Mouse (Mus musculus): ENCODE measurements around the gene Taar7d.
"Not testable (repeated sequence)": the region's sequence is repeated elsewhere in the genome, so short reads cannot be mapped to it uniquely, and the experiment has no call there.

Taar7d gene

DNA sequence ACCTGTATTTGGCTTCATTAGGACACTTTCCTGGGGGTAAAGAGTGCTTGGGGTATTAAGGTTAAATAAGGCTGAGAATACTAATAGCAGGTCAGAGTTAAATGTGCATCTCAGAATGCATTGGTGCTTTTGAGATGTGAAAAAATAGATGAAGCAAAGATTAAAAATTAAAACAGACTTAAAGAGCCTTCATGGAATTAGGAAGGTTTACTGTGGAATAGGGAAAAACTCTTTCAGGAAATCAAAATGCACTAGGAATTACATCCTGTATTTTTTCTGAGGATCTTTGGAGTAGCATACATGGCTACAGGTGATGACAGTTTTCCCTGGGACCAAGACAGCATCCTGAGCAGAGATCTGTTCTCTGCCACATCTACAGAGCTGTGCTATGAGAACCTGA lies at the start of gene Taar7d:
Gene Taar7d (plus strand): TSS at position 301 of the 400 bp plus-strand sequence.
- DNase-seq: no peak

DNA sequence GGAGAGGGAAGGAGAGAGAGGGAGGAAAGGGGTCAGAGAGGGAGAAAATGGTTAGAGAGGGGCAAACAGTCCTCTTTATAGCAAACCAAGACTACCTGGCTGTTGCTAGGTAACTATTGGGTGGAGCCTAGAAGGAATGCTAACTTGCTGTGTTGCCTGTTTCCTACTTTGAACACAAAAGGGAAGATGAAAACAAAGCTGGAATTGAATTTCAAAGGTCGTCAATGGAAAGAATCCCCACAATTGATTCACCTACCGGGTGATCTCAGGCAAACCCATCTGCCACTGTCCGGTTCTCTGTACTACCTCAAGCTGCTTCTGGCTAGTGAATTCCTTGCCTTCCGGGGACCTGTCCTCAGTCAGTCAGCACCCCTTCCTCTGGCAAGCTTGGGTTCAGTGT lies 49.1 kb upstream of the Taar7d start:
- no peak for DNase-seq

DNA sequence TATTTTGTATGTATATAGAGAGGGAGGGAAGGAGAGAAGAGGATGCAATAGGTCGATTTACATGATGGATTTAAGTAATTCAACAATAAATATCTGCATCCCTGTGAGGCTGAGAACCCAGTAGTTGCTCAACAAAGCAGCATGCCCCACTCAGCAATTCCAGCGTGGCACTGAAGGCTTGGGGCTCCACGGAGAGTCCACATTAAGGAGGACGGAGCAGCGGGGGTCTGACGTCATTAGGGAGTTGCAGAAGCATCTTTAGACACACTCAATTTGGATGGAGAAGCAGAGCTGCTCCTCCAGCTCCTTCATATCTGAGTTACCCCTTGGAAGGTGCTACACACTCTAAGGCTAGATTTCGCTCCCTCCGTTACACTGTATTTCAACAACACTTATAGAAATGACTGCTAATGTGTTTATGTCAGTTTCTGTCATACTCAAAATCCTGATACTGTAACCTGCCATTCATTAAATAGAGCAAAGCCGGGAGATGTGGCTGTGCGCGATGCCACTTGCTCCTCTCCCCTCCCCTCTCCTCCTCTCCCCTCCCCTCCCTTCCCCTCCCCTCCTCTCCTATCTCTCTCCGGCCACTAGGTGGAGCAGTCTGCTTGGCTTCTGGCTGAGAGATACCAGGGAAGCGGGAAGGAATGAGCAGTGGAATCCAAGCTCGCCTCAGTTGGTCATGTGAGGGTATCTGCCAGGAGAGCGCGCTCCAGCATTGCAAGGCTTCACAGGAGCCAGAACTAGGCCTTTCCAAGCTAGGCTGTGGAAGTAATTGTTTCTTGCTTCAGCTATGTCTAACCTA lies 47.9 kb upstream of the Taar7d start:
- peak; percentile 73 for DNase-seq

DNA sequence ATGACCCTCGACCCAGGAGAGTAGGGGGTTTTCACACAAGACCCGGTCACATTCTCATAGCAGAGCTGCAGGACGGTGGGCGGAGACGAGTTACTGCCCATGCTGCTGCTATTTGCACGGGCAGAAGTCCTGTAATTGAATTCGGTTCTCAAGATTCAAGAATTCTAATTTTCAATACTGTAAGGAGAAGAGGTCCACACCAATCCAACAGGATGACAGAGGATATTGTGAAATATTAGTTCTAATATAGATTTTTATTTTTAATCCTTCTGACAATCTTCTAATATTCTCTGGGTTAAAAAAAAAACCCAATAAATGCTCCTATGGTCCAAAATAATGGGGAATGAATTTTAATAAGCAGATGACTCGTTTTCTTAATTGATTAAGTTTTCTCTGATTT lies 41.5 kb upstream of the Taar7d start, which contains the start of gene Taar6:
Gene Taar6 (minus strand): TSS at position 101 of the 400 bp plus-strand sequence.
- no peak for DNase-seq

DNA sequence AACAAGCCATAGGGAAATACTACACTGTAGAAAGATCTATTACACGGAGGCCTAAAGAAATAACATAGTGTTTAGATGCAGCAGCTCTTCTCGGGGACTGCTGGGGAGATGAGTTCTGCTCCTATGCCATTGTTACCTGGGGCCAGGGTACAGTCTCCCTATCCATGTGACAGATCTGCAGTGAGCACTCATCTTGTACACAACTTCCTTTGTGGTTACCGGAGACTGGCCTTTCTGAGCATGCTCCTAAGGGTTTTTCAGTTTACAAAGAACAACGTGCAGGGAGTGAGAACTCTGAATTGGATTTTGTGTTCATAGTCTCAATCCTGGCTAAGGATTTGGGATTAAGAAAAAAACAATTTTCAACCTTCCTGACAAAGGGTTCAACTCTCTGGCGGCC lies 40.6 kb upstream of the Taar7d start:
- DNase-seq: no peak

DNA sequence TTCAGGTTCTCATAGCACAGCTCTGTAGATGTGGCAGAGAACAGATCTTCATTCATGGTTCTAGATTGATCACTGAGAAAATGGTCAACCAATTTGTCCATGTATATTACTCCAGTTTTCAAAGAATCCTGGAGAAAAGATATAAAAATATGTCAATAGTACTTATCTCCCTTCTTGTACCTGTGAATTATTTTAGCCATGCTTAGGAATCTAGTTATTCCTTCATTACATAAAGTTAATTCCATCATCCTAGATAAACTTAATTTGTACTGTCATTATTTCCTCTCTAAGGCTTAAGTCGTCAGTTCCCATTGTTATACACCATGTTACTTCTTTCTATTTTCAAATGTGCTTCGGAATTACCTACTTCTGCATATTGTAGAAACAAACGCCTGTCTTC lies 33.6 kb upstream of the Taar7d start, which contains the start of gene Taar7a:
Gene Taar7a (minus strand): TSS at position 101 of the 400 bp plus-strand sequence.
- DNase-seq: no peak

DNA sequence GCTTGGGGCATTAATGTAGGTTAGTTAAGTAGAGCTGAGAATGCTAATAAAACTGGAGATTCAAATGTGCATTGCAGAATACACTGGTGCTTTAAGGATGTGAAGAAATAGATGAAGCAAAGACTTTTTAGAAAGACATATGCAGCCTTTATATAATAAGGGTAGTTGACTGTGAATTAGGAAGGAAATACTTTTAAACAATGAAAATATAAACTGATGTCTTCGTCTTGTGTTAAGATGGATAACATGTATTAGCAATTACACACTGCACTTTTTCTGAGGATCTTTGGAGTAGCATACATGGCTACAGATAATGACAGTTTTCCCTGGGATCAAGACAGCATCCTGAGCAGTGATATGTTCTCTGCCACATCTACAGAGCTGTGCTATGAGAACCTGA lies 27.4 kb upstream of the Taar7d start, which contains the start of gene Taar7b:
Gene Taar7b (plus strand): TSS at position 301 of the 400 bp plus-strand sequence.
- DNase-seq: no peak

DNA sequence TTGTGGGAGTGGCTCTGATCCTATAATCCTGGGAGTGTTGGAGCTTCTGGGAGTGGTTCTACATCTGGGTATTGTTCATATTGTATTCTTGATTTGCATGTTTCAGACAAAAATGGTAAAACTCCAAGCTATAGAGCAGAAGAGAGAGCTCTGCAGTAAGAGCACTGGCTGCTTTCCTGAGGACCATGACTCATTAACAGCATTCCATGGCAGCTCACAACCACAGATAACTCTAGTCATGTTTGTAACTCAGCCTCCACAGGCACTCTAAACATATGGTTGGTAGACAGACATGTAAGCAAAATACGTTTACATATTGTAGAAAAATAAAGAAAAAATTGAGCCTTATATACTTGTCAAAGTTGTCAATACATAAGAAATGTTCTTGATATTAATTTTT lies 20.6 kb upstream of the Taar7d start:
- DNase-seq: no peak

DNA sequence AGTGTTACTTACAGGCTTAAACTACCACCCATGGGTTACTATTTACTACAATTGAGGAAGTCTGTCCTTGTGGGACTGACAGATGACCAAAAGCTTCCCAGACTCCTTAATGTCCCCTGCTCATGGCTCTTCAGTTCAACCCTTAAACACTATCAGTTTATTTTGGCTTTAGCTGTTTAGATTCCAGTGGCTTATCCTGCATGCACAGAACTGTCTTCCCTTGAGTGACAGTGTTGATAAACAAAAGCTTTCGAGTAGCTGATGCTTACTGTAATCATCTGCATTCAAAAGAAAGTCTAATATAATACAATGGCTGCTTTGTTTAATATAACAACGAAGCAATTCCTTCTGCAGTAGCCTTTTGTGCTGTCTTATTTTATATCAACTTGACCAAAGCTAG lies 20.0 kb upstream of the Taar7d start:
- no peak for DNase-seq

DNA sequence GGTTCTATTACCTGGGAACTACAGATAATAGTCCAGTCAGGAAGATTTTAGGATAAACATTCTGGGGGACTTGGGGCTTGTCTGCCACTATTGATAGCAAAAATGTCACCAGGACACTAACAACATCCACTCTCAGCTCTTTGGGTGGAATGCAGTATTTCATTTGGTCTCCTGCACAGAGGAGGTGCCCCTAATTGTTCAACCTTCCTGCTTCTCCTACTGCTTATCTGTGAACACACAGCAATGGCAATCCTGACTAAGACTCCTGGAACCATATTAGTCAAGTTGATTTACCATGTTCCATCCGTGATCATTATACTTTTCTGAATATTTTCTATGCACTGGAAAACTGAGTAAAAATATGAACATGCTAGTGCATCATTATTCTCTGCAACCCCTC lies 18.9 kb upstream of the Taar7d start:
- no peak for DNase-seq

DNA sequence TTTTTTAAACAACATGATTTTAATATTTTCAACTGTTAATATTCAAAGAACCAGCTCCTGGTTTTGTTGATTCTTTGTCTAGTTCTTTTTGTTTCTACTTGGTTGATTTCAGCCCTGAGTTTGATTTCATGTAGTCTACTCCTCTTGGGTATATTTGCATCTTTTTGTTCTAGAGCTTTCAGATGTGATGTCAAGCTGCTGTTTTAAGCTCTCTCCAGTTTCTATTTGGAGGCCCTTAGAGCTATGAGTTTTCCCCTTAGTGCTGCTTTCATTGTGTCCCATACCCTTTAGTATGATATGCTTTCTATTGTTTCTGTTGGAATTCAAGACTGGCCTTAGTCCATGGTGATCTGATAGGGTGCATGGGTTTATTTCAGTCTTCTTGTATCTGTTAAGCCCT lies 4.3 kb downstream of the Taar7d start:
- DNase-seq: no peak

DNA sequence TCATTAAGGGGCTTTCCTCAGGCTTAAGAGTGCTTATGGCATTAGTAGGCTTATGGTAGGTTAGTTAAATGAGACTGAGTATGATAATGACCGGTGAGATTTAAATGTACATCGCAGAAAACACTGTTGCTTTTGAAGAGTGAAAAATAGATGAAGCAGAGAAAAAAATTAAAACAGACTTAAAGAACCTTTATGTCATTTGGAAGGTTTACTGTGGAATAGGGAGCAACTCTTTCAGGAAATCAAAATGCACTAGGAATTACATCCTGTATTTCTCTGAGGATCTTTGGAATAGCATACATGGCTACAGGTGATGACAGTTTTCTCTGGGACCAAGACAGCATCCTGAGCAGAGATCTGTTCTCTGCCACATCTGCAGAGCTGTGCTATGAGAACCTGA lies 10.3 kb downstream of the Taar7d start, which contains the start of gene Taar7e:
Gene Taar7e (plus strand): TSS at position 301 of the 400 bp plus-strand sequence.
- no peak for DNase-seq

DNA sequence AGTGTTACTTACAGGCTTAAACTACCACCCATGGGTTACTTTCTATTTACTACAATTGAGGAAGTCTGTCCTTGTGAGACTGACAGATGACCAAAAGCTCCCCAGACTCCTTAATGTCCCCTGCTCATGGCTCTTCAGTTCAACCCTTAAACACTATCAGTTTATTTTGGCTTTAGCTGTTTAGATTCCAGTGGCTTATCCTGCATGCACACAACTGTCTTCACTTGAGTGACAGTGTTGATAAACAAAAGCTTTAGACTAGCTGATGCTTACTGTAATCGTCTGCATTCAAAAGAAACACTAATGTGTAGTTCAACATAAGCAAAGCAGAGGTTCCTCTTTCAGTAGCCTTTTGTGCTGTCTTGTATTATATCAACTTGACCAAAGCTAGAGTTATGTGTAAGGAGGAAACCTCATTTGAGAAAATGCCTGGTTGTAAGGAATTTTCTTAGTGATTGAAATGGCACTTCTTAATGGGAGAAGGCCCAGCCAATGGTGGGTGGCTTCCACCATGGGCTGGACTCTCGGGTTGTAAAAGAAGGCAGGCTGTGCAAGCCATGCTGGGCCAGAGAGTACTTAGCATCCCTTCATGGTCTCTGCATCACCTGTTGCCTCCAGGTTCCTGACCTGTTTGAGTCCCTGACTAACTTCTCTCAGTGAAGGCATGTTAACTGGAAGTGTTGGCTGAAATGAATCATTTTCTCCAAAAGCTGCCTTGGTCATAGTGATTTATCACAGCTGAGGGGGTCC lies 13.3 kb downstream of the Taar7d start:
- no peak for DNase-seq

DNA sequence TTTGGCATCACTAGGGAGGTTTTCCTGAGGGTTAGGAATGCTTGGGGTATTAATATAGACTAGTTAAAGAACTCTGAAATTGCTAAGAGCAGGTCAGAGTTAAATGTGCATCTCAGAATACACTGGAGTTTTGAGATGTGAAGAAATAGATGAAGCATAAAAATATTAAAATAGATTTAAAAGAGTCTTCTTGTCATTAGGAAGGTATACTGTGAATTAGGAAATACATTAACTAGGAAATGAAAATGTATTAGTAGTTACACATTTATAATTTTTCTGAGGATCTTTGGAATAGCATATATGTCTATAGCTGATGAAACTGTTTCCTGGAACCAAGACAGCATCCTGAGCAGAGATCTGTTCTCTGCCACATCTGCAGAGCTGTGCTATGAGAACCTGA lies 22.2 kb downstream of the Taar7d start, which contains the start of gene Taar7f:
Gene Taar7f (plus strand): TSS at position 301 of the 400 bp plus-strand sequence.
- no peak for DNase-seq

DNA sequence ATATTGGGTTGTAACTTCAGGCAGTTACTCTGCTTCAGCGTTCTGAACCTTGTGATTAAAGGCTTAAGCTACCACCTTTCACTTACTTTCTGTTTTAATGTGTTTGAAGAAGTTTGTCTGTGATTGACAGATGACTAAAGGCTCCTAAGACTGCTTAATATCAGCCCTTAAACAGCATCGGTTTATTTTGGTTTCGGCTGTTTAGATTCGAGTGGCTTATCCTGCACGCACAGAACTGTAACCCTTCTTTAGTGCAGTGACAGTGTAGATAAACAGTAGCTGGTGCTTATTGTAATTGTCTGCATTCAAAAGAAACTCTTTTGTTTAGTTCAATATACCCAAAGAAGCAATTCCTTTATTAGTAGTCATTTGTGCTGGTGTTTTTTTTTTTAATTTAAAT lies 25.0 kb downstream of the Taar7d start:
- no peak for DNase-seq

DNA sequence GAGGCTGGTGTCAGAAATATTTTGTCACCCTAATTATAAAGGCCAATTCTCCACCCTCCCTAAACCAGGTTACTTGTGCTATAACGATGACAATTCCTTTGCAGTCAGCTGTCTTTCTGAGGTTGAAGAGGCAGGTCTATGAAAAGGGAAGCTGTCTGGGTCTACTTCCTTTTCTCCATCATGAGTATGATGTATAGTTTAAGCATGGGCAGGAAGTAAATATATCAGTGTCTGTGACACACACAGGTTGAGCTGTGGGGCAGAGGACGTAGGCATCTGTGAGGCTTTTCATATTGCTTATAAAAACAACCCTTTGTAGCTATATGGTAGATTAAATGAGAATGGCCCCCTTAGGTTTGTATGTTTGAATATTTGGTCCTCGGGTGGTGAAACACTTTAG lies 32.0 kb downstream of the Taar7d start:
- no peak for DNase-seq

DNA sequence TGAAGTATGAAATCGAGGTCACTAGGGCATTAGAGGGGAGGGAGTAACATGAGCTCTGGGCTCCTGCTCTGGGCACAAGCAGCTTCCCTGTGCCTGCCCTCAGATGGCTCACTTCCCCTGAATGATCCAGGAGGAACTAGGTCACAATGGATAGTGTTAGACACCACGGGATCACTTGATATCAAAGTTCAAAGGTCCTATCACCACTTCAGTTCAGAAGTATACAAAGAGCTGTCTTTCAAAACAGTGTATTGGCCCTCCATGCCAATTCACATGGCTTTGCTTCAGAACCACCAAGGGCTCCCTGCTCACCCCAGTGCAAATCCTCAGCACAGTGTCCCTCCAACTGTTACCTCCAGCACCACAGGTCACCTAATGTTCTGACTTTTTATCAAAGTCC lies 47.7 kb downstream of the Taar7d start:
- DNase-seq: not testable (repeated sequence)

DNA sequence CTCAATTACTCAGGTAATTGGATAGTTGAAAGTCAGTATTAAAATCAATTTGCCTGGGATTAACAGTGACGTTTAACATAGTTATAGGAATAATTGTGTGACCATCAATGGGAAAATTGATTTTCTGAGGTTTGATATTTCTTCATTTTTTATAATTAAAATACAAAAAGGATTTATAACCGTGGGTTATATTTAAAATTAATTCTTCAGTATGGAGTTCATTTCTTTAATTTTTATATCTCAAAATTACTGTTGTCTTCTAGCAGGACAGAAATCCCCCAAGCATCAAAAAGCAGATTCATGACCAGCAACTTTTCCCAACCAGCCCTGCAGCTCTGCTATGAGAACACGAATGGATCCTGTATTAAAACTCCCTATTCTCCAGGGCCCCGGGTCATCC lies 49.2 kb downstream of the Taar7d start, which contains the start of gene Taar8a:
Gene Taar8a (plus strand): TSS at position 301 of the 400 bp plus-strand sequence.
- DNase-seq: not testable (repeated sequence)

Data from kidney, adult 11 months (tissue).